Mouse (Mus musculus) liver, adult 2 months (tissue): ENCODE data around the gene Dnajb4.

Experiments
- CTCF ChIP-seq: fragments of 200-500 bp; IDR thresholded peaks from 2 replicates; pipeline ENCODE4 v1.5.1; 2011; ENCODE audit warnings: low read depth, low read length, control low read depth
- POLR2A ChIP-seq: fragments of 200-500 bp; IDR thresholded peaks from 2 replicates; pipeline ENCODE4 v1.6.1; 2011; ENCODE audit warnings: low read length, control low read depth; ENCODE audit not compliant: insufficient read depth; ENCODE audit errors: extremely low read depth

DNA sequence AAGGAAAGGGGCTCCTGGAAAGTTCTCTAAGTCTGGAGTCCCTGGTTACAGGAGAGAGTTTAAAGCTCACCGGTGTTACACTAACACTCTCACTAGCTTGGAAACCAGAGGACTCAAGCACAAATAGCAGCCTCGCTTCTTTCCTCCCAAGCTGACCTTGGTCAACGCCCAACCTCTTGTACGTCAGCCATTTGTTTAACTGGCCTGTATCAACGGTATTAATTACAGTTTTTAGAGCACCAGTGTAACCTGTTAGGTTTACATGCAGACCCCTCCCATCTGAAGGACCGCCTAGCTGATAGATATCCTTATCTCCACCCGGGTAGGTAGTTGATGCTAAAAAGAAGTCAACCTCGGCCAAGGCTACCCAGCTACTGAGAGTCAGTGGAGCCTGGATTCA lies 46.8 kb downstream of the Dnajb4 start:
- TF ChIP-seq CTCF (no peak), POLR2A (no peak)
